Mouse (Mus musculus) stomach, postnatal 0 days (tissue): Measurements from ENCODE around the gene Galntl6. TPM values are rescaled to one million over a fixed set of nuclear protein-coding genes. Genes with fewer than 3 reads are reported as not detected.

Experiments
- ATAC-seq: fragments of 200-750 bp; cut with Nextera tagmentation; 2 replicates; pipeline ENCODE4 v1.8.0; 2017; ENCODE audit not compliant: low FRiP score, low TSS enrichment
- DNase-seq: peaks from one replicate; pipeline ENCODE4 v3.0.0-alpha.2; 2016; ENCODE audit warnings: low spot score
- H3K27ac ChIP-seq: fragments of 300-500 bp; sonication (generic); replicated peaks from 2 replicates; pipeline ENCODE4 v1.5.1; 2014; ENCODE audit warnings: mild to moderate bottlenecking, control low read depth
- H3K27me3 ChIP-seq: fragments of 300-500 bp; sonication (generic); 2 replicates; pipeline ENCODE4 v1.6.1; 2014; ENCODE audit warnings: low read length; ENCODE audit not compliant: control insufficient read depth, insufficient read depth
- H3K36me3 ChIP-seq: fragments of 300-500 bp; sonication (generic); 2 replicates; pipeline ENCODE4 v1.6.1; 2014; ENCODE audit warnings: low read length, mixed read lengths; ENCODE audit not compliant: control insufficient read depth, insufficient read depth
- H3K4me1 ChIP-seq: fragments of 300-500 bp; sonication (generic); replicated peaks from 2 replicates; pipeline ENCODE4 v1.6.1; 2014; ENCODE audit warnings: antibody characterized with exemption; ENCODE audit not compliant: control insufficient read depth, insufficient read depth
- H3K4me2 ChIP-seq: fragments of 300-500 bp; sonication (generic); replicated peaks from 2 replicates; pipeline ENCODE4 v1.6.1; 2014; ENCODE audit warnings: low read depth, mild to moderate bottlenecking, control low read depth, moderate library complexity
- H3K4me3 ChIP-seq: fragments of 300-500 bp; sonication (generic); 2 replicates; pipeline ENCODE4 v1.5.1; 2014; ENCODE audit warnings: low read depth, low read length, control low read depth
- H3K9ac ChIP-seq: fragments of 300-500 bp; sonication (generic); 2 replicates; pipeline ENCODE4 v1.6.1; 2014; ENCODE audit warnings: mild to moderate bottlenecking, low read length, control low read depth, mixed read lengths
- H3K9me3 ChIP-seq: fragments of 300-500 bp; sonication (generic); 2 replicates; pipeline ENCODE4 v1.6.1; 2016; ENCODE audit warnings: low read length; ENCODE audit not compliant: control insufficient read depth
- CTCF ChIP-seq: IDR thresholded peaks from 2 replicates; pipeline ENCODE4 v1.5.1; 2016; ENCODE audit warnings: antibody characterized with exemption, low read depth, mild to moderate bottlenecking, moderate library complexity
- EP300 ChIP-seq: optimal IDR thresholded peaks from 2 replicates; pipeline ENCODE3; 2016; ENCODE audit warnings: antibody characterized with exemption
- WGBS: fragments of 180-500 bp; shearing (Covaris S2); extraction: QIAGEN DNeasy Blood & Tissue Kit; methylation state at CpG from one replicate; pipeline ENCODE4 v1.1.7; 2014; 5-methylcytosine and 5-hydroxymethylcytosine counted together
- polyA plus RNA-seq: library from polyadenylated mRNA; unstranded; fragments of >200 nt; fragmentation: Nextera tagmentation; extraction: Ambion mirVana; gene quantifications from 2 replicates; pipeline ENCODE4 v1.2.1, GENCODE M21; 2015

Galntl6 gene
- polyA plus RNA-seq, 1 experiment from 2014 or later, result 3.8 TPM

DNA sequence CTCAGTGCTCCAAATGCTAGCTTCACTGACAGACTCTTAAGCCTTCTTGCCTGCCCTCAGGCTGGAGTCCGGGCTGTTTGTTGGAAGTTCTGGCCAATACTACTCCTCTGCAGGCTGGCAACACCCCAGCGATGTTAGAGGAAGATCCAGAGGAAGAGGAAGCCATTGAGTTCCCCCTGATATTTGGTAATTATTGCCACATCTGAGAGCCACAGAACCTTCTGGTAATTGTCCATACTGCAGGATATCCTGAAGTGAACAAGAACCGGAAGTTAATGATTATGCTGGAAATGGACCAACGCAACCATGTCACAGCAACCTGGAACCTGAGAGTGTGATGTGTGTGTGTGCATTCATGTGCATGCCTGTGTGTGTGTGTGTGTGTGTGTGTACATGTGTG lies 1111.2 kb downstream of the Galntl6 start:
- Histone ChIP-seq H3K9ac (no peak overlapping the region), H3K36me3 (no peaks in the 10 kb centered on the region), H3K4me2 (no peak overlapping the region), H3K27me3 (no peaks in the 10 kb centered on the region), H3K27ac (no peak overlapping the region), H3K4me1 (no peaks in the 10 kb centered on the region), H3K9me3 (no peaks in the 10 kb centered on the region), H3K4me3 (no peak overlapping the region)
- 69% methylated on average over 4 of the region's 4 CpGs for WGBS
- TF ChIP-seq EP300 (no peak), CTCF (no peak)
- ATAC-seq (no peak), DNase-seq (no peak)

DNA sequence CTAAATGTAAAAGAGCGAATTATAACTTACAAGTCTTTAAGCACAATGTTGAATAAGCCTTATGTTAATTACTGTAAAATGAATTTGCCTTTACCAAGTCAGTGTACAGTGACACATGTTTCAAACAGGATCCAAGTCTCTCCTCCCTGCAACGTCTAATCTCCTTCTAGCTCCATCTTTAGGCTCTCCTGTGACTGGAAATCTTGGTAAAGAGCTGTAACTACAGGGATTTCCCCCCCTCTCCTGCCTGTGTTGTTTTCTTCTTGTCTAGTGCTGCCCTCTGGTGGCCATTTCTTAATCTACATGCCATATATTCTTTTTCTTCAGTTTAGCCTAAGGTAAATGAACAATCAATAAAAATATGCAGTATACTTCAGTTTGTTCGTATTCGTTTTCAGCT lies 1112.1 kb downstream of the Galntl6 start:
- DNase-seq (peak; percentile 65), ATAC-seq (peak; percentile 83)
- WGBS, result 13% methylated on average over 4 of the region's 4 CpGs
- Histone ChIP-seq H3K9me3 (no peaks in the 10 kb centered on the region), H3K4me1 (no peaks in the 10 kb centered on the region), H3K4me2 (peak overlapping the region; percentile 35), H3K9ac (no peak overlapping the region), H3K27me3 (no peaks in the 10 kb centered on the region), H3K4me3 (peak overlapping the region; percentile 0; the same call in 1 of the 2 replicates), H3K36me3 (no peaks in the 10 kb centered on the region), H3K27ac (peak overlapping the region; percentile 20)
- TF ChIP-seq EP300 (no peak), CTCF (peak; percentile 94)

GRCm38 (mm10) chr8:57799797-57800204 lies 1112.6 kb downstream of the Galntl6 start:
- H3K9me3 ChIP-seq, result no peaks in the 10 kb centered on the region
- H3K27me3 ChIP-seq, result no peaks in the 10 kb centered on the region
- peak overlapping the region; percentile 0; the same call in 1 of the 2 replicates for H3K4me3 ChIP-seq
- DNase-seq, result peak; percentile 71
- peak; percentile 94 for ATAC-seq
- no peak for TF ChIP-seq EP300
- TF ChIP-seq CTCF, result peak; percentile 37
- peak overlapping the region; percentile 35 for H3K4me2 ChIP-seq
- 2% methylated on average over 12 of the region's 12 CpGs for WGBS
- H3K36me3 ChIP-seq, result no peaks in the 10 kb centered on the region
- H3K4me1 ChIP-seq, result no peaks in the 10 kb centered on the region
- peak overlapping the region; percentile 77 for H3K27ac ChIP-seq
- H3K9ac ChIP-seq, result 0 out of 2 replicates have a peak overlapping the region, but pooled peaks have one; percentile 41

DNA sequence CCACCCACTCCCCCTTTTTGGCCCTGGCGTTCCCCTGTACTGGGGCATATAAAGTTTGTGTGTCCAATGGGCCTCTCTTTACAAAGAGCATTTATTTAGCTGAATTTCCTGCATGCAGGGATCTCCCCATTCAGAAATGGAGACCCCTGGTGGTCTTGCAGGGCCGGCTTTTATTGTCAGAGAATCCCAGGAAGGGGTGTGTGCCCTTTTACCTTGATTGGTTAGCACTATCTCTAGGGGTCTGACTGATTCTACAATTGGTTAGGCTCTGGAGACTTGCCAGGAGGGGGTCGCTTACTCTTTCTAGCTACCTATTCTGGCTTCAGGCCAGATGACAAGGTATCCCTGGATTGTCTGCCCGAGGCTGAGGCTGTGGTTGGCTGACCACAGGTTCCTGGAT lies 1119.0 kb downstream of the Galntl6 start:
- Histone ChIP-seq H3K27ac (no peak overlapping the region), H3K4me3 (no peak overlapping the region), H3K4me1 (no peaks in the 10 kb centered on the region; the same call in 1 of the 2 replicates), H3K4me2 (no peak overlapping the region), H3K9me3 (no peaks in the 10 kb centered on the region), H3K36me3 (no peaks in the 10 kb centered on the region), H3K9ac (no peak overlapping the region), H3K27me3 (no peaks in the 10 kb centered on the region)
- DNase-seq (no peak), ATAC-seq (no peak)
- WGBS, result 55% methylated on average over 4 of the region's 4 CpGs
- TF ChIP-seq CTCF (peak; percentile 35), EP300 (no peak)

DNA sequence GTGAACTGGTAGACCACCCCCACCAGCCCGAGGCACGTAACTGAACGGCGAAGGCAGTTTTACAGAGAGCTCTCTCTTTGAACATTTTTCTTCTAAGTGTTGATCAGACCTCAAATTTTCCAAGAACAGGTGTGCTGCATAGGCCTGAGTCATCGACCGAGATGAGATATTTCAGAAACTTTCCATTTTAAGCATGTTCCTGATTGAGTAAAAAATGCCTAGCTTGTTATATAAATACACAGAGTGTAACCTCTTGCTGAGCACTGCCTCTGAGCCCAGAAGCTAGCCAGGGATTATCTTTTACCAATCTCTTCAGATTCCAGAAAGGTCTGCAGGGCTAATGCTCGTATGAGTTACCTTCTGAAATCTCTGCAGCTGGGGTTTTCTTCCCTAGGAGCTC lies 1120.2 kb downstream of the Galntl6 start:
- Histone ChIP-seq H3K27ac (no peak overlapping the region), H3K9me3 (no peaks in the 10 kb centered on the region), H3K27me3 (no peaks in the 10 kb centered on the region), H3K4me3 (no peak overlapping the region), H3K36me3 (no peaks in the 10 kb centered on the region), H3K4me2 (no peak overlapping the region), H3K9ac (no peak overlapping the region), H3K4me1 (no peaks in the 10 kb centered on the region; the same call in 1 of the 2 replicates)
- DNase-seq (no peak), ATAC-seq (no peak)
- 68% methylated on average over 7 of the region's 7 CpGs for WGBS
- TF ChIP-seq EP300 (no peak), CTCF (no peak)

DNA sequence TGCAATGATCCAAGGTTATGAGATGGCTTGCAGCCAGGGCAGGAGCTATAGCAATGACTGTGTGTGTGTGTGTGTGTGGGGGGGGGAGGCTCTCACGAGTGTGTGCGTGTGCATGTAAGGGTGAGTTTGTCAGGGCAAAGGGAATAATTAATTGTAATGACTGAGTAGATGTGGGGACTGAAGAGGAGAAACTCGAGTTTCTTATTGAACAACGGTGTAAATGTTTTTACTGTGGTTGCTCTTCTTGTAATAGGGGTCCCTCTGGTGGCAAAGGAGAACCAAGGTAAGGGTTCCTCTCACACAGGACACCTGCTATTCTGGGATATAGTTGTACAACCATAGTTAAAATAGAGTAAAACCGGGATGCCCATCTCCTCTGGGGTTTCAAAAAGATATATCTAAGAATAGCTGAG lies 1121.1 kb downstream of the Galntl6 start:
- Histone ChIP-seq H3K27ac (no peak overlapping the region), H3K4me3 (no peak overlapping the region), H3K9ac (no peak overlapping the region), H3K9me3 (no peaks in the 10 kb centered on the region), H3K27me3 (no peaks in the 10 kb centered on the region), H3K4me2 (no peak overlapping the region), H3K4me1 (no peaks in the 10 kb centered on the region; the same call in 1 of the 2 replicates), H3K36me3 (no peaks in the 10 kb centered on the region)
- TF ChIP-seq CTCF (peak; percentile 84), EP300 (no peak)
- DNase-seq (no peak), ATAC-seq (peak; percentile 61)
- WGBS, result 16% methylated on average over 5 of the region's 5 CpGs
